Mouse (Mus musculus): ENCODE data around the gene Kcnh4. TPM values are rescaled to one million over a fixed set of nuclear protein-coding genes. Genes with fewer than 3 reads are reported as not detected.

Kcnh4 gene
- polyA plus RNA-seq, 1 experiment = not detected

- Histone ChIP-seq H3K4me3 (ENCODE audit: insufficient read depth, poor library complexity, severe bottlenecking) (peak overlapping the region; percentile 11), H3K79me2 (ENCODE audit: control insufficient read depth, insufficient read depth) (no peaks in the 10 kb centered on the region), H3K36me3 (ENCODE audit: control insufficient read depth, insufficient read depth) (no peaks in the 10 kb centered on the region), H3K79me3 (ENCODE audit: low read depth) (no peaks in the 10 kb centered on the region), H3K27me3 (ENCODE audit: control insufficient read depth, insufficient read depth, insufficient read length) (peaks cover 73% of the 10 kb centered on the region), H3ac (ENCODE audit: control insufficient read depth, insufficient read length, low read depth) (no peak overlapping the region)
- TF ChIP-seq FOSL1 (IDR thresholded peaks at IDR 0.05; ENCODE audit: insufficient read depth, low read length, poor library complexity, severe bottlenecking) (no peak), USF1 (IDR thresholded peaks at IDR 0.05; ENCODE audit: low read depth) (no peak), MAX (IDR thresholded peaks at IDR 0.05) (no peak), CTCF (IDR thresholded peaks at IDR 0.05; ENCODE audit: control insufficient read depth, insufficient read depth, insufficient read length) (no peak), CEBPB (IDR thresholded peaks at IDR 0.05; ENCODE audit: low read depth) (no peak), MYOG (IDR thresholded peaks at IDR 0.05; ENCODE audit: control insufficient read depth, extremely low read depth, insufficient read length) (no peak)
Observed at GRCm38 (mm10) chr11:100748620-100749019, 11.1 kb downstream of the Kcnh4 start.

- no peaks in the 10 kb centered on the region for H3K79me3 ChIP-seq (ENCODE audit: low read depth)
- no peak for TF ChIP-seq USF1 (IDR thresholded peaks at IDR 0.05; ENCODE audit: low read depth)
- TF ChIP-seq MYOG (IDR thresholded peaks at IDR 0.05; ENCODE audit: control insufficient read depth, extremely low read depth, insufficient read length) = no peak
- no peak for TF ChIP-seq MAX (IDR thresholded peaks at IDR 0.05)
- TF ChIP-seq CTCF (IDR thresholded peaks at IDR 0.05; ENCODE audit: control insufficient read depth, insufficient read depth, insufficient read length) = no peak
- no peak for TF ChIP-seq FOSL1 (IDR thresholded peaks at IDR 0.05; ENCODE audit: insufficient read depth, low read length, poor library complexity, severe bottlenecking)
- no peak for TF ChIP-seq CEBPB (IDR thresholded peaks at IDR 0.05; ENCODE audit: low read depth)
- no peak for TF ChIP-seq MYOD1 (IDR thresholded peaks at IDR 0.05; ENCODE audit: control insufficient read depth, insufficient read length, low read depth)
- no peaks in the 10 kb centered on the region for H3K36me3 ChIP-seq (ENCODE audit: control insufficient read depth, insufficient read depth)
- H3K27me3 ChIP-seq (ENCODE audit: control insufficient read depth, insufficient read depth, insufficient read length) = peaks cover 65% of the 10 kb centered on the region
- H3ac ChIP-seq (ENCODE audit: control insufficient read depth, insufficient read length, low read depth) = no peak overlapping the region
- no peaks in the 10 kb centered on the region for H3K79me2 ChIP-seq (ENCODE audit: control insufficient read depth, insufficient read depth)
- H3K4me3 ChIP-seq (ENCODE audit: insufficient read depth, poor library complexity, severe bottlenecking) = no peak overlapping the region
Observed at GRCm38 (mm10) chr11:100747114-100747513, 12.6 kb downstream of the Kcnh4 start.

GRCm38 (mm10) chr11:100746546-100746945 lies 13.2 kb downstream of the Kcnh4 start:
- Histone ChIP-seq H3K79me2 (ENCODE audit: control insufficient read depth, insufficient read depth) (no peaks in the 10 kb centered on the region), H3K79me3 (ENCODE audit: low read depth) (no peaks in the 10 kb centered on the region), H3K36me3 (ENCODE audit: control insufficient read depth, insufficient read depth) (no peaks in the 10 kb centered on the region), H3ac (ENCODE audit: control insufficient read depth, insufficient read length, low read depth) (no peak overlapping the region), H3K4me3 (ENCODE audit: insufficient read depth, poor library complexity, severe bottlenecking) (no peak overlapping the region), H3K27me3 (ENCODE audit: control insufficient read depth, insufficient read depth, insufficient read length) (peaks cover 59% of the 10 kb centered on the region)
- TF ChIP-seq MAX (IDR thresholded peaks at IDR 0.05) = no peak
- no peak for TF ChIP-seq CEBPB (IDR thresholded peaks at IDR 0.05; ENCODE audit: low read depth)
- no peak for TF ChIP-seq MYOD1 (IDR thresholded peaks at IDR 0.05; ENCODE audit: control insufficient read depth, insufficient read length, low read depth)
- TF ChIP-seq MYOG (IDR thresholded peaks at IDR 0.05; ENCODE audit: control insufficient read depth, extremely low read depth, insufficient read length) = no peak
- TF ChIP-seq FOSL1 (IDR thresholded peaks at IDR 0.05; ENCODE audit: insufficient read depth, low read length, poor library complexity, severe bottlenecking) = no peak
- no peak for TF ChIP-seq USF1 (IDR thresholded peaks at IDR 0.05; ENCODE audit: low read depth)
- TF ChIP-seq CTCF (IDR thresholded peaks at IDR 0.05; ENCODE audit: control insufficient read depth, insufficient read depth, insufficient read length) = no peak

GRCm38 (mm10) chr11:100745085-100745484 lies 14.7 kb downstream of the Kcnh4 start:
- Histone ChIP-seq H3ac (ENCODE audit: control insufficient read depth, insufficient read length, low read depth) (no peak overlapping the region), H3K4me3 (ENCODE audit: insufficient read depth, poor library complexity, severe bottlenecking) (no peak overlapping the region), H3K79me3 (ENCODE audit: low read depth) (no peaks in the 10 kb centered on the region), H3K36me3 (ENCODE audit: control insufficient read depth, insufficient read depth) (no peaks in the 10 kb centered on the region), H3K27me3 (ENCODE audit: control insufficient read depth, insufficient read depth, insufficient read length) (peaks cover 50% of the 10 kb centered on the region), H3K79me2 (ENCODE audit: control insufficient read depth, insufficient read depth) (no peaks in the 10 kb centered on the region)
- TF ChIP-seq MAX (IDR thresholded peaks at IDR 0.05) = no peak
- TF ChIP-seq MYOG (IDR thresholded peaks at IDR 0.05; ENCODE audit: control insufficient read depth, extremely low read depth, insufficient read length) = no peak
- TF ChIP-seq CTCF (IDR thresholded peaks at IDR 0.05; ENCODE audit: control insufficient read depth, insufficient read depth, insufficient read length) = no peak

- Histone ChIP-seq H3ac (ENCODE audit: control insufficient read depth, insufficient read length, low read depth) (no peak overlapping the region), H3K4me3 (ENCODE audit: insufficient read depth, poor library complexity, severe bottlenecking) (no peak overlapping the region), H3K79me3 (ENCODE audit: low read depth) (peaks cover 16% of the 10 kb centered on the region), H3K79me2 (ENCODE audit: control insufficient read depth, insufficient read depth) (peaks cover 18% of the 10 kb centered on the region), H3K36me3 (ENCODE audit: control insufficient read depth, insufficient read depth) (no peaks in the 10 kb centered on the region), H3K27me3 (ENCODE audit: control insufficient read depth, insufficient read depth, insufficient read length) (peaks cover 17% of the 10 kb centered on the region)
- TF ChIP-seq MYOD1 (IDR thresholded peaks at IDR 0.05; ENCODE audit: control insufficient read depth, insufficient read length, low read depth) = no peak
- TF ChIP-seq CEBPB (IDR thresholded peaks at IDR 0.05; ENCODE audit: low read depth) = no peak
- TF ChIP-seq MYOG (IDR thresholded peaks at IDR 0.05; ENCODE audit: control insufficient read depth, extremely low read depth, insufficient read length) = no peak
- TF ChIP-seq FOSL1 (IDR thresholded peaks at IDR 0.05; ENCODE audit: insufficient read depth, low read length, poor library complexity, severe bottlenecking) = no peak
- TF ChIP-seq CTCF (IDR thresholded peaks at IDR 0.05; ENCODE audit: control insufficient read depth, insufficient read depth, insufficient read length) = no peak
- no peak for TF ChIP-seq USF1 (IDR thresholded peaks at IDR 0.05; ENCODE audit: low read depth)
- TF ChIP-seq MAX (IDR thresholded peaks at IDR 0.05) = no peak
Observed at GRCm38 (mm10) chr11:100741348-100741747, 18.4 kb downstream of the Kcnh4 start.

- H3K27me3 ChIP-seq (ENCODE audit: control insufficient read depth, insufficient read depth, insufficient read length) = peaks cover 7% of the 10 kb centered on the region
- H3K4me3 ChIP-seq (ENCODE audit: insufficient read depth, poor library complexity, severe bottlenecking) = peak overlapping the region; percentile 28
- no peak overlapping the region for H3ac ChIP-seq (ENCODE audit: control insufficient read depth, insufficient read length, low read depth)
- peaks cover 10% of the 10 kb centered on the region for H3K36me3 ChIP-seq (ENCODE audit: control insufficient read depth, insufficient read depth)
- H3K79me2 ChIP-seq (ENCODE audit: control insufficient read depth, insufficient read depth) = peaks cover 44% of the 10 kb centered on the region
- TF ChIP-seq CEBPB (IDR thresholded peaks at IDR 0.05; ENCODE audit: low read depth) = no peak
- no peak for TF ChIP-seq CTCF (IDR thresholded peaks at IDR 0.05; ENCODE audit: control insufficient read depth, insufficient read depth, insufficient read length)
- no peak for TF ChIP-seq FOSL1 (IDR thresholded peaks at IDR 0.05; ENCODE audit: insufficient read depth, low read length, poor library complexity, severe bottlenecking)
- TF ChIP-seq USF1 (IDR thresholded peaks at IDR 0.05; ENCODE audit: low read depth) = no peak
- TF ChIP-seq MYOD1 (IDR thresholded peaks at IDR 0.05; ENCODE audit: control insufficient read depth, insufficient read length, low read depth) = no peak
- TF ChIP-seq MAX (IDR thresholded peaks at IDR 0.05) = no peak
- no peak for TF ChIP-seq MYOG (IDR thresholded peaks at IDR 0.05; ENCODE audit: control insufficient read depth, extremely low read depth, insufficient read length)
- peaks cover 41% of the 10 kb centered on the region for H3K79me3 ChIP-seq (ENCODE audit: low read depth)
Observed at GRCm38 (mm10) chr11:100738749-100739148, 21.0 kb downstream of the Kcnh4 start.

Data from C2C12 (cell line).